Mouse (Mus musculus): ENCODE results near the gene Hist3h2a.

- no peak for TF ChIP-seq CTCF (IDR thresholded peaks at IDR 0.05; ENCODE audit: borderline replicate concordance, extremely low read depth, insufficient read depth, insufficient read length)
- no peak for TF ChIP-seq POLR2A (IDR thresholded peaks at IDR 0.05; ENCODE audit: borderline replicate concordance, extremely low read depth, insufficient read depth, insufficient read length, poor library complexity, severe bottlenecking)
Observed at GRCm38 (mm10) chr11:58977150-58977549, 22.7 kb downstream of the Hist3h2a start.
